Mouse (Mus musculus): Measurements from ENCODE around the gene Tes.

- TF ChIP-seq CTCF (IDR thresholded peaks at IDR 0.05; ENCODE audit: low read depth) = no peak
- no peak for TF ChIP-seq EP300 (optimal IDR thresholded peaks at IDR 0.05)
Observed at GRCm38 (mm10) chr6:17142577-17143359, 77.8 kb downstream of the Tes start.

Measured in stomach, postnatal 0 days (tissue).